Mouse (Mus musculus) T-helper 1 cell (primary cell): Measurements from ENCODE around the gene Cyp2c23.

Experiments
- in situ Hi-C: fragments of 300-600 bp; cut with MboI, MseI; formaldehyde crosslinking; loops from one replicate; pipeline ENCODE4 v1.15.1; 2025; ENCODE audit warnings: high pct_unique_total_duplicates

The Cyp2c23 gene

DNA sequence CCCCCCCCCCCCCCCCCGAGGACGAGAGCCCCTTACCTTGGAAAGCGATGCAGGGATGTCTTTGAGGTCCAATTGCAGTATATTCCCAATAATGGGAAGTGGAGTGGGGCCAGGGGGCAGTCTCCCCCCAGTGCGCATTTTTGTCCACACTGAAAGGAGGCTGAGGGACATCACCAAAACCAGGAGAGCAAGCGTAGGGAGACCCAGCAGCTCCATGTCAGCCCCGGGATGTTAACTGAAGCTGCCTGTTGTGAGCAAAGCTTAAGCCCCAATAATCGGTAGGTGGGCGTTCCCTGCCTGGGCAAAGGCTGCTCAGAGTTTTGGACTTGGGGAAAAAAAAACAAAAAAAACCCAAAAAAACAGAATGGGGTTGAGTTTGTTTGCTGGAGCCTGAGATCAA, at the start of gene Cyp2c23:
Gene Cyp2c23 (minus strand): TSS at position 237 of the 400 bp plus-strand sequence.
- in situ Hi-C loops = no loop called here

DNA sequence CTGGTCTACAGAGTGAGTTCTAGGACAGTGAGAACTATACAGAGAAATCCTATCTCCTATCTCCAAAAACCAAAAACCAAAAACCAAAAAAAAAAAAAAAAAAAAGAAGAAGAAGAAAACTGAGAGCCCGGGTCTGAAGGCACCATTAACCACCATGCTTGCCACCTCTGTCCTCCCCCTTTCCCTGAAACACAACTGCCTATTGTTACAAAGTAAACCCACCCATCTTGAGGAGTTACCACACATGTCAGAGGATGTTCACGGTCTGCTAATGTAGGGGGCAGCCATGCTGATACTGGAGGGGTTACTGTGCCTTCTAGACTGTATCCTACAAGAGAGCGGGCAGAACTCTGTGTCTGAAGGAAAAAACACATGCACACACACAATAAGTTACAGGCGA, 48.0 kb upstream of the Cyp2c23 start:
- in situ Hi-C loops = no loop called here

DNA sequence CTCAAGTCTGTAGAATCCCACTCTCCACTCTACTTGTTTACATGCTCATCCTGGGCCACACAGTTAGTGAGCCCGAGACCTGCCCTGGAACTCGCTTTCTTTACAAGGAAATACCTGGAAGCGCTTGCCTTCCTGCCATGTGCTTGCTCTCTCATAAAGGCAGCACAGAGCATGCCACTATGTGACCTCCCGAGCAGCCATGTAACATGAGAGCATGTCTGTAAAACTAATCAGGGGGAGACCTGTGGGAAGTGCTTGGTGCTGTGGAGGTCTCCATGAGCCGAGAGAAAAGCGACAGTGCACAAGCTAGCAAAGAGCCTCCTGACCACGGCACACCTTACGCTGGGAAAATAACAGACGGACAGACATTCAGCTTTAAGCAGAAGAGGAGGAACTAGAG, 47.4 kb upstream of the Cyp2c23 start:
- in situ Hi-C loops = no loop called here

DNA sequence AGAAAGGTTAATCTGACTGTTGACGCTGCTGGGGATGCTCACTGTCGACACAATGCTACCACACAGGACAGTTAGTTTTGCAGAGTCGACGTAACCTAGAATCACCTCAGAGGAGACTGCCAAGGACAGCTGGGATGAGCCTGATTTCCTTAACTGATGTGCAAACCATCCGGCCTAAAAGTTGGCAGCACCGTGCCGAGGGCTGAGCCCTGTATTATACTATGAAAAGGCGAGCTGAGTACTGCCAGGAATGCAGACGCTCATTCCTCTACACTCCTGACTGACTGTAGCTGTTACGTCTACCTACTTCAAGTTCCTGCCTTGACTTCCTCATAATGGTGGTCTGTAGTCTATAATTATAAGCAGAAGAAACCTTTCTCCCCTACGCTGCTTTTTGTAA, 46.0 kb upstream of the Cyp2c23 start:
- in situ Hi-C loops = no loop called here

DNA sequence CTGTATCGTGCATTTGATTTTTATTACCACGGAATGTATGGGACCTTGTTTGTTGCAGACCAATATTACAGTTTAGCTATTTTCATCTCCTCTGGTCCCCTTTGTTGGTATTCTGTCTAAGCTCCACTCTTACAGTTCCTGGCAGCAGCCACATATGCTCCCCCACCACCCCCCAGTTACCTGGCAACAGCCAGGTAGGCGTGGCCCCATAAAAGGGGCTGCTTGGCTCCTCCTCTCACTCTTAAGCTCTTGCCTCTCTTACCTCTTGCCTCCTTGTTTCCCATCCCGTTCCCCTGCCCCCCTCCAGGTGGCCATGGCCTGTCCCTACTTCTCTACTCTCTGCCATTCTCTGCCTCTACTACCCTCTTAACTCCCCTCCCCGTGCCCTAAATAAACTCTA, 42.2 kb upstream of the Cyp2c23 start:
- in situ Hi-C loops = no loop called here

DNA sequence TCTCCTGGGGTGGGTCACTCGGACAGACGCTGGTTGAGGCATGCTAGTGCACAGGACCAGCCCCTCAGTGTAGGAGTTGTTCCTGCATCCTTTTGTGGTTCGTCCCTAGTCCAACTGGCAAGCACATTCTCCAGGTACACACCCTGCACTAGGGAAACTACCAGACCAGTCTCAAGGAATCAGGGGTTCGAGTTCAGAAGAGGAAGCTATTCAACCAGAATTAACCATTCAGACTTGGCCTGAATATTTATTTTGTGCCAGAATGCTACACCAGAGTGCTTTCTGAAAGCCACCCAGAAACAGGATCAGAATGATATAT, 40.9 kb upstream of the Cyp2c23 start:
- in situ Hi-C loops = no loop called here

DNA sequence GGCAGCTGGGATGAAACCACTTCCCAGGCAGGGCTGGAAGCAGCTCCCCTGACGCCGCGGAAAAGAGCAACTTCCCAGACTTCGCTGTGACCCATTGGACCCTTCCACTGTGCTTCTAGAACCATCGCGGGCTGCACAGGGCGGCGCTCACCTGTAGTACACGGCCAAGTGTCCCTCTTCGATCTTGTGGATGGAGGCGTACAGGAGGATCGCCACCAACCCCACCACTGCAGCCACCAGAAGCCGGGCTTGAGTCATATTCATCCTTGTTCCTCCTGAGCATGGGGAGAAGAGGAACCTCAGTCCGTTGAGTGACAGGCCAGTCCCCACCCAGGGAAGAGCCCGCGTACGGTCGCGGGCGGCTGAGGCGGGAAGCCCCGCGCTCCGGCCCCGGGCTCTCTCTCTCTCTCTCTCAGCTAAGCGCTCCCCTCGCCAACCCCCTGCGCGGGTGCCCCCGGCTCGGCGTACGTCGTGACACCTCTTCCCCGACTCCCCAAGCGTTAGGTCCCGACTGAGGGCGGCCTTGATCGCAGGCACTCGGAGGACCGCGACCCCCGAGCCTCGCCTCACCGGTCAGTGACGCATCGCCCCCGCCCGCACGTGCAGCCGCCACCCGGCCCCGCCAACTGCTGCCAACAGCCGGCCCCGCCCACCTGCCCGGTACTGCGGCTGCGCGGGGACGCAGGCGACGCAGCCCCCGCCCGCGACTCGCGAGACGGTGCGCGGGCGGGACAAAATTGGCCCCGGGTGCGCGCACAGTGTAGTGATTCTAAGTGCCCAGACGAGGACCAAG, 40.3 kb upstream of the Cyp2c23 start, which contains the start of gene Erlin1:
Gene Erlin1 (minus strand): TSS at position 665 of the 793 bp plus-strand sequence.
- in situ Hi-C loops = no loop called here

DNA sequence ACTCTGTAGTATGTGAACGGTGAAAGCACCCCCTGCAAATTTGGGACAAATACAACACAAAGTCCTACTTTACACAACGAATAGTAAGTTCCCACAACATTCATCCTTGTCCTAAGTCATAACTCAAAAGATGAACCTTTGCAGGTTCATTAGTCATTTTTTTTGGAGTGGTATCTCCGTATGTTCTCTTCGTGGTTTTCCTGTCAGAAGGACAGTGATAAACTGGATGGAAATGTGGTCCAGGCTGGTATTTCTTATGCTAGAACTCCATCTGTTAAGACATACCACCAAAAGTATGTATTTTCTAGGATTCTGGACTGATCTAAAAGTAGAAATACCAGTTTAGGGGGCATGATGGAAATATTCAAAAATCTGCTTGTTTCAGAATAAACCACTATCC, 39.2 kb upstream of the Cyp2c23 start:
- in situ Hi-C loops = no loop called here

DNA sequence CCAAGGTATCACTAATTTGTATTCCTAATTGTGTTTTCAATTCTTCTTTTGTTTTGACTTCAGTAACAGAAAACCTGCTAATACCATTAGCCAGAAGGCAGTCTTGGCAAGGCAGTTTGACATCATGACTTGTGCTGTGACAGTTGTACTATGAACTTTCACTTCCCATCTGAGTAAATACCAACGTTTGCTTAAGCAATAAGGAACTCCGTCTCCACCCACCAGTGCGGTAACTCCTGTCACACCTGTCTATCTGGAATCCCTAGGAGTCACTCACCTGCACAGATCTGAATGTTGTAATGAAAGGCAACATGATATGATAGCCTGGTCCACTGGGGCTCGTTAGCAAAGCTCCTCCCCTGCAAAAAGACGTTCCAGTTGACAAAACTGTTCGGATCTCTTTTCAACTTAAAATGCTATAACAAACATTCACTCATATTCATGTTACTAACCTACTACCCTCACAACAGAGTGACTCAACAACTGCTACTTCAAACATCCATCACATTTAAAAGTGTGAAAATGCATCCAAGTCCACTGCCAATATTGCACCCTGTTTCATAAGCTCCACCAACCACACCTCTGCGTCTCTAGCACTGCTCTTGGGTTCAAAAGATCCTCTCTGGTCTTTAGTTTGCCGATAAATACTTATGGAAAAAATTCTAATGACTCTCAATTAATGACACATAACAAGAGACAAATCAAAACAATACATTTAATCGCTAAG, 38.5 kb upstream of the Cyp2c23 start:
- in situ Hi-C loops = no loop called here

DNA sequence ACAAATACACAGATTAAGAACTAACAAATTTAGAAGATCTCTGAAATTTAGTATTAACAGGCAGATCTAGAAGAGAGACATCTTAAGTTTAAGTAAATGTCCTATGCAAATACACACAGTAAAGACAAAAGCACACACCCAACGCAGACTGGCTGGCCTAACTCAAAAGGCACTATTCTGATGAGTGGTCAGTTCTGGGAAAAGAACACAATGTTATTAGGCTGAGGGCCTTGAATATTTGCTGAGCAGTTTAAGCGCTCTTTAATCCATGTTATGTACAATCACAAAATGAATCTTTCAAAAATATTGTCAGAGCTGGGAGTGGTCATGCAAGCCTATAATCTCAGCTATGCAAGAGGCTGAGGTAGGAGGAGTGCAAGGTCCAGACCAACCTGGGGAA, 35.7 kb upstream of the Cyp2c23 start:
- in situ Hi-C loops = no loop called here

DNA sequence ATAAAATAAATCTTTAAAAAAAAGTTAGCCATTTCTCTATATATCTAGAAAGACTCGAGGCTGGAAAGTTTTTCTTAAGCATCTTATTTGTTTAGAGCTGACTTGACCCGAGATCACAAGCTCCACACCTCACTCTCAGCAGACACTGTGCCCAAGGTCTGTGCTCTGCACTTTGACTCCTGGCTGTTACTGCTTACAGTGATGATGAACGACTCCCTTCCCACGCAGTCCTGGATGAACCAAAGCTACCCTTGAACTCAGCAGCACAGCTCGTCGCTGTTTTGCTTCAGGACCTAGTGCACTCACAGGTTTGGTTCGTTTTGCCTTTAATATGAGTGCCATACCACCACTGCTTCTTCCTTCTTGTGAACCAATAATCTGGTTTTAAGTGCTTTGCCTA, 34.8 kb upstream of the Cyp2c23 start:
- in situ Hi-C loops = no loop called here

DNA sequence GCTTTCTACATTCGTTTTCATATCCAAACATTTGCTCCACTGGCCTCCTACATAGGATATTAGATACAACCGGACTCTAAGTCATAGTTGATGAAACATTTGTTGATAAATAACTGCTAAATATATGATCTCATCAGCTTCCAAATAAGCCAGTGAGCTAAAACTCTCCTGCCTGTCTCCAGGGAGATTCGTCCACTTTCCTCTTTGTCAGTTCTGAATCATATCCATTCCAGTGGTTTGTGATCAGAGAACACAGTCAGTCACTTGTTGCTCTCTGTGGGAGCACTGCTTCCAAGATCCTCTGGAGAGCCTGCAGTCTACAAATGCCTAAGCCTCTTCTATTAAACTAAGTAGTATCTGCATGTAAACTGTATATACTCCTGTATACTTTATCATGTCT, 31.2 kb upstream of the Cyp2c23 start:
- in situ Hi-C loops = no loop called here

DNA sequence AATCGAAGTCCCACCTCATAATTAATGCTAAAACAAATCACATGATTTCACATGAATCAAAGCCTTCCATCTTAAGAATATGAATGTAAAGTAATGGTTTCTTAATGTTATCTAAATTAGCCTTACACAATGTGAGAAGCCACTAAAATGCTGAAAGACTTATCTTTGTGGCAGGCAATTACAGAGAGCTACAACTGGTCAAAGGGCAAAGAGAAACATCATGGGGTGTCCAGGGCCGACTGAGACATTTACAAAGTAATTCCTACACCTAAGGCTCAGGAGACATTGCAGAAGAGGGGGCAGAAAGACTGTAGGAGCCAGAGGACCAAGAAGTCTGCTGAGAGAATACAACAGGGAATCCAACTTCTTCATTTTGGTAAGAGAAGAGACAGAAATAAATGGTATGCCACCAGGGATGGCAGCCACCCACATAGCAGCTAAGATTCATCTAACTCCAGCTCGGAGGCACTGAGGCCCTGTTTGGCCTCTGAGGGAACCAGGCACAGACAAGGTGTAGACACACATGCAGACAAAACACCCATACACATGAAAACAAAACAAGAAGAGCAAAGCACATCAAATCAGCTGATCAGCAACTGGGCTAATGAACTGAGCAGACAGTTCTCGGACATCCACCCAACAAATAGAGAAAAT, 26.3 kb upstream of the Cyp2c23 start:
- in situ Hi-C loops = no loop called here

DNA sequence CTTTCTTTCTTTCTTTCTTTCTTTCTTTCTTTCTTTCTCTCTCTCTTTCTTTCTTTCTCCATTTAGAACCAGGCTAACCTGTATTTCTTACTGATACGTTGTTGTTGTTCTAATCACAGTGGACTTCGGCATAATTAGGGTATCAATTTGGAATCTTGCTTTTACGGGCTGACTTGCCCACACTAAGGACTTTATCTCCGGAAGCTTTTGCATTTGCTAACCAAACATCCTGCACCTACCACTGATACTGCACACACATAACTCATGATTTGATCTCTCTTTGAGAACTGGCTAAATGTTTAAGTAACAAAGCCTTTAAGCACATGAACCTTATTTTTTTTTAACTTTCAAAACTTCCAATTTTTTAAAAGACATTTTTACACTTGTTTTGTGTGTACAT, 21.4 kb upstream of the Cyp2c23 start:
- in situ Hi-C loops = no loop called here

DNA sequence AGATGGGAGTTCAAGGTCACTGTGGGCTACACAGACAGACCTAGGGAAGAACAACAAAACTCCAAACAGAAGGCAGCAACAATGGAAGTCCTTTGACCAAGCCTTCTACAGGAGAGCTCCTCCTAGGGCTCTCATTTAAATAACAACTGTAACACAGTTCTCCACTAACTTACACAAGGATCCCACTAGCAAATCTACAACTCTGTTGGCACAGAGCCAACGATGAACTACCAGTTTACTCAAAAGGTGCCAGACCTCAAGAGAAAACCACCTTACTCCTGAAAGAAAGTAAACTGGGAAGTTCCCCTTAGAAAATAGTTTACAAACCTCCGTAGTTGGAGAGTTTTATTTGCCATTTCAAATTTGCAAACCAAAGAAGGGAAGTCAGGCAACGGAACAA, 20.3 kb upstream of the Cyp2c23 start:
- in situ Hi-C loops = no loop called here

DNA sequence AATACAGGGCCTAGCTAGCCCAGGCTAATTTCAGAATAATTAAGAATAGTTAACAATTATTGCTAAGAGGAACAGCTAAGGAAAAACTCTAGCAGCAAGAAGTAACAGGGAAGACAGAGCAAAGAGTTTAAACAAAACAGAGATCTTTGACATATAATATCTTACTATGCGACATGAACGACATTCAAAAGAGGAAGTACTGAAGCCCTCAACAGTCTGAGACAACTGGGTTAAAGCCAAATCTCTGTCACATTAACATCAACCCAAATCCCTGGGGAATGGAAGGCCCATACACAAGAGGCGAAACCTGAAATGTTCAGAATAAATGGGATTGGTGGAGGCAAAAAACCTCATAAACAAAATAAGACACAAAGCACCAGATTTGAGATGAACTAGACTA, 16.8 kb upstream of the Cyp2c23 start:
- in situ Hi-C loops = no loop called here

DNA sequence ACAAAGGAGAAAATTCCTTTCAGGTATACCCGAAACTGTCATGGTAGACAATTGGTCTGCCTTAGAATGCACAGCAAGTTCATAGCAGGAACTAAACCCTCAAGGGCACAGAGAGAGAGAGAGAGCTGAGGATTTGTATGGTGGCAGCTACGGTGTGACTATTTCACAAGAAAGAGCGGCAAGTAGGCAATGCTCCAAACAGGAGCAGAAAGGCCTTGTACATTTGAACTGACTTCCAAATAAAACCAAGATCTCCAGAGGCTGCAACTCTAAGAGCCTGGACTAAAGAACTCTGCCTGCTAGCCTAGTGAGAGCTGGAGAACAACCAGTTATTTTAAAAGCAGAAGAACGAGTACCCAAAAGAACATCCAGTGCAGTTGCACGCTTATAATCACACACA, 13.1 kb upstream of the Cyp2c23 start:
- in situ Hi-C loops = no loop called here

DNA sequence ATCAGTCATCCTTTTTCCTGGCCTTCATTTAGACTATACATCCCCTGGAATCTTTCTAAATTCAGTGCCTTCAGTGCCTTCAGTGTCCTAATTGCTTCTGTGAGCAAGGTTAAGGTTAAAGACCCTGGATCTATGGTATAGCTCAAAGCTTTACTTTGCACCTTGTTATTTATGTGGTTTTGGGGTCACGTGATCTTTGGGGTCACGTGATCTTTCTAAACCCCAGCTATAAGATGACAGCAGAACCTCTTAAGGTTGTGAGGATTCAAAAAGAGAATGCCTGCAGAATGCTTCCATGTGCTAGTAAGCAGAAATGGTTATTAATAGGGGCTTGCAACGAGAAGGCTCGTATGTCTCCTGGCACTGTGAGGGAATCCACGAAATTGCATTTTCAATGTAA, 4.4 kb upstream of the Cyp2c23 start:
- in situ Hi-C loops = no loop called here

DNA sequence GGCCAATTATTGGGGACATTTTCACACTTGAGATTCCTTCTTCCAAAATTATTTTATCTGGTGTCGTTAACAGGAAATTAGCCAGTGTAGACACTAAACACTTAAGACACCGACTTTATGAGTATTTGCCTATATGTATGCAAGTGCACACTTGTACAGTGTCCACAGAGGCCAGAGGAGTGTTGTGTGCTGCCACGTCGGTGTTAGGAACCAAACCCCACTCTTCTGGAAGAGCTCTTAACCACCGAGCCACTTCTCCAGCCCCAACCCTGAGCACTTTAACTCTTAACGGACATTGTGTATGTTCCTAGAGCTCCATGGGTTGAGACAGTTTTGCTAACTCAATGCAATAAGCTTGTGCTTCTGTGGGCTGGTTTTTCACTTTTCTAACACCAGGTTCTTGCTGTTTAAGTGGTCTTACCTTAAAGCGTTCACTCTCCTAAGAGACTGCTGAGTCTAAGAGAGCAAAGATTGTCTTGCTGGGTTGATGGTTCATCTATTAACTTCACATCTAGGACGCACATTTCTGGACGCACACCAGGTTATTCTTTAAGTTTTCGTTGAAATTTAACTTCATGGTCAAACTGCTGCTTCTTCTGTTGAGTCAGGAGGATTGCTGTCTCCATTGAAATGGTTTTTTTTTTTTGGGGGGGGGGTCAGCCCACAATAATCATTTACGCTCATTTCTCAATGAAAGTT, 3.2 kb upstream of the Cyp2c23 start:
- in situ Hi-C loops = no loop called here

DNA sequence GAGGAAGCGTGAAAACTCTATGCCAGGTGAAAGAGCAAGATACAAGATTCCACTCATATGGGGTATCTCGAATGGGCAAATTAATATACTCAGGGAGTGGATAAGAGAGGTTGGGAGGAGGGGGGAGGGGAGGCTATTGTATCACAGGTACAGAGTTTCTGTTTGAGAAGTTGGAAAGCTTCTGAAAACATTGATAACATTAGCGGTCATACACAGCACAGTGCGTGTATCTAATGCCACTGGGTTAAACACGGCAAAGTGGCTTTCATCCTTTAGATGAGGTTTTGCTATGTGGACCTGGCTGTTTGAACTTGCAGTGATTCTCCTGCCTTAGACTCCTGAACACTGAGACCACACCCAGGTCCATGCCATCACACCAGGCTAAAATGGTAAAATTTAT, 1.0 kb upstream of the Cyp2c23 start:
- in situ Hi-C loops = no loop called here

DNA sequence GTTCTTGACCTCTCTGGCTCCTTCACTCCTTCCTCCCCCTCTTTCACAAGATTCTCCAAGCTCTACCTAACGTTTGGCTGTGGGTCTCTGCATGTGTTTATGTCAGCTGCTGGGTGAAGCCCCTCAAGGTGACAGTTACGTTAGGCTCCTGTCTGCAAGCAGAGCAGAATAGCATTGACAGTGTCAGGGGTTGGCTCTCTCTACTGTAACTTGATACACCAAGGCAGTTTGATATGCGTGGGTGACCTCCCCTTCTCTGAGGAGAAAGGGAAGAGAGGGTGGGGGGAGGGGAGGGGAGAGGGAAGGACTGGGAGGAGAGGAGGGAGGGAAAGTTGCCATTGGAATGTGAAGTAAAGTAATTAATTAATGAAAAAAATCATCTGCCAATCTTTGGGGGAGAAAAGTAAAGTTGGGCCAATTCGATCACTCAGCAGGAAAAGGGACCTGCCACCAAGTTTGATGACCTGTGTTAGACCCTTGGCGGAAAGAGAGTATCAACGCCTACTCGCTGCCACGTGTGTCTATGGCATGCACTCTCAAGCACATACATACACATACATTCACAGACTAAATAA, 2.0 kb downstream of the Cyp2c23 start:
- in situ Hi-C loops = no loop called here
